Mouse (Mus musculus) CH12F3 (cell line): ENCODE measurements around the gene Slc16a10.

Experiments
- in situ Hi-C: fragments of 300-500 bp; cut with MboI; formaldehyde crosslinking; loops from 2 replicates; pipeline ENCODE4 v1.14.3; 2020; ENCODE audit warnings: low sequenced_read_pairs

Slc16a10 gene

DNA sequence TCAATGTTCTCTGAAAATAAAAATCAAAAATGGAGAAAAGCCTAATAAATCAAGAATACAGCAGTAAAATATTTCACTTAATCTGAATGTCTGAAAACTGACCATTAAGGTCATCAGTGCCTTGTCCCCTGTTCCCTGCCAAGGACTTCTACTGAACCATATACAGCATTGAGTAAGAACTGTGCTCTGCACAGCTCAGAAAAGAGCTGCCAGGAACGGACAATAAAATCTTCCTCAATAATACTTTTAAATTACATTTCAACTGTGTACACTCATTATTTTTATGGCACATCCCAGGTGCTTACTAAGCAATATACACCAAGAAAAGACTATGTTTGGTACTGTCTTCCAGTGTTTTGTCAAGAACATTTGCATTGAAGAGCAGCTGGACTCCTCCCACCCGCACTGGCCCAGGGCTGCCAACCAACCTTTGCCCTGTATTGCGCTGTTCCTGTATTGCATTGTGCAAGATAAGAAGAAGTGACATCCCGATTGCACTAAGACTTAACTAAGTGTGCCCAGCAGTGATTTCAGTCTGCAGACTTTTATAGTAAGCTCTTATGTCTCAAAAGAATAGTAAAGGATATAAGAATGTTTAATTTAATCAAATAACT lies 64.6 kb downstream of the Slc16a10 start:
- in situ Hi-C loops = no loop called here

DNA sequence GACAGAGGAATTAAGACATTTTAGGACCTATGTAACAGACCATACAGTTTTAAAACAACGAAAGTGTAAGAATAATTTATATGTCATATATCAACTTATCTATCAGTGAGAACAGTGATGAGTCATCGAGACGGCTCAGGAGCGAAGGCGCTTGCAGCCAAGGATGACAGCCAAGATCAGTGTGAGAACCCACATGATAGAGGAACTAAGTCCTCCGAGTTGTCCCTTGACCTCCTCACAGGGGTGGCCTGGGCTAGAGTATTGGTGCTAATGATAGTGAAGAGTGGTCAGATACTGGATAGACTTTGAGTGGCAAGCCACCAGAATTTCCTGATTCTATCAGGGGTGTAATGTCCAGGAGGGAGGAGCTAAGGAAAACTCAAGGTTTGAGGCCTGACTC lies 68.5 kb downstream of the Slc16a10 start:
- in situ Hi-C loops = loop anchor here (25.0 kb wide), 1 partner anchor 439 kb away; no protein-coding TSS in a partner anchor

DNA sequence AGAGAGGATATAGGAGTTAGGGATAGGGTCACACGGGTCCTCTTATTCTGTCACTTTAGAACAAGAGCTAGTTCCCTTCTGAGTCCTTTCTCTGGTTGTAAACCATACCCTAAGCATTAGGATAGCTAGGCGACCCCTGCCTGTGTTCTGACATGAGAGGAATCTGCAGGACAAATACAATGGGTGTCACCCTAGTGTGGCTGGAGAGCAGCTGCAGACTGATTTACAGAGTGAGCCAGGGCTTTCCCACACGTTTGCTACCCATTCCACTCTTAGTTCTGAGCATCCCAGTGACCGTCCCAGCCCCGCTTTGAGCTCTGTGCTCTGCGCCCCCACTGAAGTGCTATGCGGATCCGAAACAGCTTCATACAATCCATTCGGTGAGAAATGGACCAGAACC lies 71.4 kb downstream of the Slc16a10 start:
- in situ Hi-C loops = loop anchor here (25.0 kb wide), 1 partner anchor 442 kb away; no protein-coding TSS in a partner anchor

DNA sequence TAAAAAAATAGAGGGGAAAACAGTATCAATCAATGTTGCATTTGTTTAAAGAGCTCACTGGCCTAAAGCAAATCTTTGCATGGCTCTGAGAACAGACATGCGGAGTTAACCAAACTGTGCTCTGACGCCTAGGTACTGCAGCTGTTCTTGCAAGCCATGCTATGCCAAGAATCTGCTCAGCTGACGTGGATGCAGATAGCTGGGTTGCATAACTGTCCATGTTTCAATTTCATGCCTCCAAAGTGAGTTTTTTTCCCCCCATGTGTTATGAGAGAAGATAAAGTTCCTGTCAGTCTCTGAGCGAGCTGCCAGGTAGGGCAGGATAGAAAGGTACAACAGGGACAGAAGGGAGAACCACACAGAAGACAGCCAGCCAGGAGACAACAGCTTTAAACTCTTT lies 72.8 kb downstream of the Slc16a10 start:
- in situ Hi-C loops = loop anchor here (25.0 kb wide), 1 partner anchor 443 kb away; no protein-coding TSS in a partner anchor

- in situ Hi-C loops = loop anchor here (25.0 kb wide), 1 partner anchor 444 kb away; no protein-coding TSS in a partner anchor
These were observed 73.5 kb downstream of the Slc16a10 start for GRCm38 (mm10) chr10:40068595-40068994.

DNA sequence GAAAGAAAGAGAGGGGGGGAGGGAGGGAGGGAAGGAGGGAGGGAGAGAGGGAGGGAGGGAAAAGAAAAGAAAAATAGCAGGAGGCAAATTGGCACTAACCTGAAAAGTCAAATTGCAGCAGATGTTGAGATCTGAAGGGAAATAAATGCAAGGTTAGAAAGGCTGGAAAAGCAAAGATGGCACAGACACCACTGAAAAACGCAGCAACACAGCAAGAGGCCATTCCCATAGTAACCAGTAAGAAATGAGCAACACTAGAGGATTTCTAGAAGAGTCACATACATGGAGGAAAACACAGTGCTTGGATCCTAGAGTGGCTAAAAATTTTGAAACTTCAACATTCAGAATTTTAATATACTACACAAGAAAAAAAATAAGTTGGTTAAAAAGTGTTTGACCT lies 74.5 kb downstream of the Slc16a10 start:
- in situ Hi-C loops = loop anchor here (25.0 kb wide), 1 partner anchor 445 kb away; no protein-coding TSS in a partner anchor

DNA sequence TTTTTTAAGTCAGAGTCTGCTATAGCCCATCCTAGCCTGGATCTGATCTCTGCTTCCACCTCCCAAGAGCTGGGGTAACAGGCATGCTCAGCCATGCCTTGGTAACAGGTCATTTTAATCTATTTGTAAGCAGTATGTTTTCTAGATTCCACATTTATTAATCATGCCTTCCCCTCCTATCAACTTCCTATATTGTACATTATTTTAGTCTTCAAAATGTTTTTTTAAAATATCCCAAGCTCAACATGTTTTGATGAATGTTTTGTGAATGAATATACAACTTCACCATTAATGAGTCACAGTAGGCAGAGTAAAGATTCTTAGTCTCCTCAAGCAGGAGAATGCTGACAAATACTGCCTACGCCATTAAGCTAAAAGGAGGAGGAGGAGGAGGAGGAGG lies 75.0 kb downstream of the Slc16a10 start:
- in situ Hi-C loops = loop anchor here (25.0 kb wide), 1 partner anchor 445 kb away; no protein-coding TSS in a partner anchor

GRCm38 (mm10) chr10:40065357-40065756 lies 76.7 kb downstream of the Slc16a10 start:
- in situ Hi-C loops = loop anchor here (25.0 kb wide), 1 partner anchor 447 kb away; no protein-coding TSS in a partner anchor

- in situ Hi-C loops = loop anchor here (25.0 kb wide), 1 partner anchor 449 kb away; no protein-coding TSS in a partner anchor
These were observed 78.7 kb downstream of the Slc16a10 start for GRCm38 (mm10) chr10:40063291-40063890.

GRCm38 (mm10) chr10:40062812-40063211 lies 79.2 kb downstream of the Slc16a10 start:
- in situ Hi-C loops = loop anchor here (25.0 kb wide), 1 partner anchor 449 kb away; no protein-coding TSS in a partner anchor

DNA sequence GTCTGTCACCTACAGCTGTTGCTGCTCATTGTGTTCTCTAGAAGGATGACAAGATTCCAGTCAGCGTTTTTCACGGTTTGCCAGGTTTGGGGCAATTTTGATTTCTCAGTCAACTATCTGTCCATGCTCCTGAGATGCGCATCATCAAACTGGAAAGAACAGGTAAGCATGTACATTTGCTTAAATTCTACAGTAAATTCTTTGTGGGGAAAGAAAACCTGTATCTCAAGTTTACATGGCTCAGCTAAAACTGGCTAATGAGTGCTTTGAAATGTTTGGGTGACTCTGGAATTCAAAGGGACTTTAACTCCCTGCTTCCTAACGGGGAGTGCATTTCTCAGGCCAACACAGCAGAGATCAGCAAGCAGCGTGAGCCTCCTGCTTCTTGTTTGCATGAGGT lies 80.1 kb downstream of the Slc16a10 start:
- in situ Hi-C loops = loop anchor here (25.0 kb wide), 1 partner anchor 450 kb away; no protein-coding TSS in a partner anchor

DNA sequence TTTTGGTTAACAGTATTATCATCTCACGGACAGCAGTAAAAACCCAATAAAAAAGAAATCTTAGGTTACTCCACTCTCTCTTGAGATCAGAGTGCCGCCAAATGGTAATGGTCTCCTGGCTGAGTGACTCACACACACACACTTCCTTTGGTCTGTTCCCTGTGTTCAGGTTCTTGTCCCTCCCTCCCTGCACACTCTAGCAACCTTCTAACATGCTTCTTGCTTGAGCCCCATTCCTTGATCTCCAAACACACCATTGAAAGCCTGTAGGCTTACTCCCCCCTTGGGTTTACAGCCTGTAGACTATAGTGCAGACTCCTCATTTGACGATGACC lies 83.3 kb downstream of the Slc16a10 start:
- in situ Hi-C loops = loop anchor here (10.0 to 25.0 kb wide), 2 partner anchors 156 to 454 kb away; no protein-coding TSS in a partner anchor

GRCm38 (mm10) chr10:40058062-40058785 lies 83.8 kb downstream of the Slc16a10 start:
- in situ Hi-C loops = loop anchor here (10.0 to 25.0 kb wide), 2 partner anchors 157 to 454 kb away; no protein-coding TSS in a partner anchor

DNA sequence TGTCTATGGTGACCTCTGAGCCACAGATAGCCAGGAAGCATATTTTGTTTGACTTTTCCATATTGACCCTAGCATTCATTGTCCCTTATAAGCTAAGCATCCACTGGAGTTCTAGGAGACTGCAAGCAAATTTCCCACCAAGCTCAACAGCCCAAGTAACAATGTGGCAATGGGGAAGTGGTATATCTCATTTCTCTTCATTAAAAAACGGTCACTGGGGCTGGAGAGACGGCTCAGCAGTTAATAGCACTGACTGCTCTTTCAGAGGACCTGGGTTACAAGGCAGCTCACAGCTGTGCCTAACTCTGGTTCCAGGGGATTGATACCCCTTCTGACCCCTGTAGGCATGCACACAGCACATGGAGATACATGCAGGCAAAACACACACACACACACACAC lies 84.4 kb downstream of the Slc16a10 start:
- in situ Hi-C loops = loop anchor here (10.0 to 25.0 kb wide), 2 partner anchors 157 to 455 kb away; no protein-coding TSS in a partner anchor

DNA sequence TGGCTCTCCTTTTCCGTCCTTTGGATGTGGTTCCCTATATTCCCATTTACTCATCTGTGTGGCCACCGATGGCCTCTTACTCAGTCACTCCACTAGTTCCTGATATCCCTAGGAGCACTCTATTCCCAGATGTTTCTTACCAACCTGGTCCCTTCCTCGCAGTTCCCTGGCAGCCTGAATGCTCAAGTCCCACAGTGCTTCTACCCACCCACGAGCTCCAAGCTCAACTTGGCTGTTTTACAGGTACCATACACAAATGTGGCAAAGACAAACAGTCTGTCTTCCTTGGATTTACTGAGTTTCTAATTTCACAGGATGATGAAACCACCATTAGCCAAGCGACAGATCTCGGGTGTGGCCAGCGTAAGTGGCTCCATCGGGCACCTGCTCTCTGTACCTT lies 87.6 kb downstream of the Slc16a10 start:
- in situ Hi-C loops = loop anchor here (10.0 to 25.0 kb wide), 2 partner anchors 160 to 458 kb away; no protein-coding TSS in a partner anchor

DNA sequence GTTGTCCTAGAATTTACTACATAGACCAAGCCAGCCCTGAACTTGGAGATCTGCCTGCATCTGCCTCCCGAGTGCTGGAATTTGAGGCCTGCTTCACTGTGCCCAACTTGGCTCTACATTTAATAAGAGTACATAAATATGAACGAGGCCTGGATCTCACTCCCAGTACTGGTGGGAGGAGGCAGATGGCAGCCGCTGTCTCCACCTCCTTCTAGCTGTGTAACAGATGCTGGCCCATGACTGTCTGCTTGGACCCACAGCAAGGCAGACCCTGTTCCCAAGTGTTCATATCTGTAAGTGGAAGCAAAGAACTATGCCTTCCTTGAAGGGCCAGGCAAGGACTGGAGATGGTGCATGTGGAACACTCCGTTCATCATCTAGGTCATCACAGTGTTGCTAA lies 88.2 kb downstream of the Slc16a10 start:
- in situ Hi-C loops = loop anchor here (10.0 to 25.0 kb wide), 2 partner anchors 161 to 458 kb away; no protein-coding TSS in a partner anchor

GRCm38 (mm10) chr10:40053257-40053895 lies 88.7 kb downstream of the Slc16a10 start:
- in situ Hi-C loops = loop anchor here (10.0 to 25.0 kb wide), 2 partner anchors 161 to 459 kb away; no protein-coding TSS in a partner anchor

DNA sequence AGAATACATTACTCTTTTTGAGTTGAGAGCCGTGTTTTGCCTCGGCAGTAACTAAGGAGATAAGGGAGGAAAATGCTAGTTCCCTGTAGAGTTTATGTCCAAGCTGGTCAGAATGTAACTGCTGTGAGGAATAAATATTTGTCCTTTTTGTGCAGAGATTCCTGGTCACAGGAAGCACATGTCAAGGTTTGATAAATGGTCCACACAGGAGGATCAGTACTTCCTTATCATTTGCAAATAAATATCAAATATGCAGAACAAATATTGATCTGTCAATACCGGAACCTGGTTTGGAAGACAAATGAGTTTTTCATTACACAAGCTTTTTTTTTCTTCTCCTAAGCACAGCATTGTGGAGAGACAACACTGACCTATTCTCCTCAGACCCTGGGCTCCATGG lies 90.1 kb downstream of the Slc16a10 start:
- in situ Hi-C loops = loop anchor here (10.0 to 25.0 kb wide), 2 partner anchors 163 to 460 kb away; no protein-coding TSS in a partner anchor

DNA sequence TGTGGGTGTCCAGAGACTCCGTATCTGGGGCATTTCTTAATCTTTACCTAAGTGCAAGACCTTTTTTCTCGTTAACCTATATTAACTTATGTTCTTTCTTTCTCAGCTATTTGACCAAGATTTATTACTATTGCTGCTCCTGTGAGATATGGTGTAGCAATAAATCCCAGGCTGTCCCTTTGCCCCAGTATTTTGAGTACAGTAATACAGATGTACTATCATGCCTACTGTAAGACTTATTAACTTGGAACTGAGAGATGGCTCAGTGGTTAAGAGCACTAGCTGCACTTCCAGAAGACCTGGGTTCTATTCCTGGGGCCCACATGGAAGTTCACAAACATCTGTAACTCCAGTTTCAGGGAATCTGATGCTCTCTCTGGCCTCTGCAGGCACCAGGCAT lies 91.3 kb downstream of the Slc16a10 start:
- in situ Hi-C loops = loop anchor here (10.0 to 25.0 kb wide), 2 partner anchors 164 to 462 kb away; no protein-coding TSS in a partner anchor

GRCm38 (mm10) chr10:40041339-40041738 lies 100.7 kb downstream of the Slc16a10 start:
- in situ Hi-C loops = no loop called here
